Mouse (Mus musculus): Measurements from ENCODE around the gene Accs. TPM values are rescaled to one million over a fixed set of nuclear protein-coding genes. Genes with fewer than 3 reads are reported as not detected.
A peak's percentile ranks its signal among the peaks of the same experiment; 100 is the strongest.

Gene Accs
- total RNA-seq, 2 experiments from 2014 or later: 11.0 to 16.5 TPM

DNA sequence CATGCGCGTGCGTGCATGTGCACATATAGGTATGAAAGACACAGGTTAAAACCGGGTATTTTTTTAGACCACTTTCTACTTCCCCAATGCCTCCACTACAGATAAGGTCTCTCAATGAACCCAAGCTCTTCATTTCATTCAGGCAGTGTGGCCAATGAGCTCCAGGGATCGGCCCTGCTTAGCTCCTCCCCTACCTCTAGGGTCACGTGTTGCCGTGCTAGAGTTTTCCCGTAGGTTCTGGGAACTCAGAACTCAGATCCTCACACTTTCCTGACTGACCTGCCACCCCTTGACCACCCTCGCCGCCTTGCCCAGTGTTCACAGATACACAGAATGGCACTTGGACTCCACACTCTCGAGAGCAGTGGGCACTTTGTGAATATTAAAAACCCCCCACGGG, 9.1 kb upstream of the Accs start:
- no peak for ATAC-seq (replicated peaks; ENCODE audit: poor library complexity)

DNA sequence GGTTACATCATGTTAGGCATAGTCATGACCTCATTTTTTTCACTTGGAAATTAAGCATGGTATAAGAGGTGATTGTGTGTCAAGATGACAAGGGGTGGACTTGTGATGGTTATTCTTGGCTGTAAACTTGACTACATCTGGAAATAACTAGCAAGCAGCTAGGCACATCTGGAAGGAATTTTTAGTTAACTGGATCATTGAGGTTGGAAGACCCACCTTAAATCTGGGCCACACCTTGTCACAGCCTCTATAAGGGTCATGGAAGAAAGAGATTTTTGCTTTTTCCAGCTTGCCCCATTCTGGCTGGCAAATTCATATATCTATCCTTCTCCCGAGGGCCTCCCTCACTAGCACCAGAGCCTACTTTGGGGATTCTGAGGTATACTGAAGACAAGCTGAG, 1.6 kb upstream of the Accs start:
- no peak for ATAC-seq (replicated peaks; ENCODE audit: poor library complexity)

DNA sequence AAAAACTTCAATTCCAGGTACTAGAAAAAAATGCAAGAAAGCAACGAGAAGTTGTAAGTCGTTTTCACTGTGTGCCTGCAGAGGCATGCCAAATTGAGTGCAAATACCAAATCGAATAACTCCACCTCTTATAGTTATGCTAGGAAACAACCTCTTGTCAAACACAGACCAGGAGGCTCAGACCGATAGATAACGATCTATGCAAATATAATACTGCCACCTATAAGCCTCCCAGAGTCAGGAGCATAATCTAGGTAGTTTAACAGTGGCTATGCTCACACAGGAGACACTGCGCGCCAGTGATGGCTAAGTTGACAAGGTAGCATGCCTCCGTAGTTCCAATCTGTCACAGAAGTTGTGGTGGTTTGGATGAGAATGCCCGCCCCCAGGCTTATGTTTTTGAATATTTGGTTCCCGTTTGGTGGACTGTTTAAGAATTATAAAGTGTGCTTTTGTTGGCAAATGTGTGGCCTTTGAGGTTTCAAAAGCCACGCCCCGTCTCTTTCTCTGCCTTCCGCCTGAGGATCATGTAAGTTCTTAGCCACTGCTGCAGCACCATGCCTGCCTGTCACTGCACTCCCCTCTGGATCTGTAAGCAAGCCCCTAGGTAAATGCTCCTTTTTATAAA, 688 bp upstream of the Accs start:
- peak; percentile 47 for ATAC-seq (replicated peaks; ENCODE audit: poor library complexity)

DNA sequence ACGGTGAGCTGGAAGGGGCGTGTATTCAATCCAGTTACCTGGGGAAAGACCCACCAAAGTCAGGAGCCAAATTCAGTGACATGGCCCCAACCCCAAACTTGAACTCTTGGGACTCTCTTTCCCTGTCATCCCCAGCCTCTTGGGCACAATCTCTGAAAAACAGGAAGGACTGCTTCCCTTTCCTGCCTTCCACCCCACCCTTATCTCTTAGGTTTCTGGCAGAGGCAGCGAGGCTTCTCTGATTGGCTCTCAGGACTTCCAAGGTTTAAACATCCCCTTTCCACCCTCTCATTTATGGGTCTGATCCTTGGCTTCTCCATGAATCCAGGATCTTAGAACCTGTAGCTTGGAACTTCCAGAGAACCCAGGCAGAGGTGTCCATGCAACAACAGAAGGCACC, 8.4 kb downstream of the Accs start:
- ATAC-seq (replicated peaks; ENCODE audit: poor library complexity): no peak

DNA sequence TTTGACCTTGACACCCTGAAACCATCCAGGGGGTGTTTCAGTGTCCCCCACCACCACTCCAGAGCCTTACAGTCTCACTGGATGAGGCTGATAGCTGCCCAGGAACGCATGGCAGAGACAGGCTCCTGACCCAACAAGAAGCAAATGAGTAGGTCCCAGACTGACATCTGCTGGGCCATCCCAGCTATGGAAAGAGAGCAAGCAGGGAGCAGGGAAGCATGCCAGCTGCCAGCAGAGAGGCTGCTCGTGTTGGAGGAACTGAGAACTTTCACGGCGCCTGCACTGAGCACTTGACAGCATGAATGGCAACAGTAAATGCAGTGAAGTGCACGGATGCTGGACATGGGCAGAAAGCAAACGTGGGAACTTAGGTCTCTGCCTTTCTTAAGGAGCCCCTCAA, 9.6 kb downstream of the Accs start:
- no peak for ATAC-seq (replicated peaks; ENCODE audit: poor library complexity)

DNA sequence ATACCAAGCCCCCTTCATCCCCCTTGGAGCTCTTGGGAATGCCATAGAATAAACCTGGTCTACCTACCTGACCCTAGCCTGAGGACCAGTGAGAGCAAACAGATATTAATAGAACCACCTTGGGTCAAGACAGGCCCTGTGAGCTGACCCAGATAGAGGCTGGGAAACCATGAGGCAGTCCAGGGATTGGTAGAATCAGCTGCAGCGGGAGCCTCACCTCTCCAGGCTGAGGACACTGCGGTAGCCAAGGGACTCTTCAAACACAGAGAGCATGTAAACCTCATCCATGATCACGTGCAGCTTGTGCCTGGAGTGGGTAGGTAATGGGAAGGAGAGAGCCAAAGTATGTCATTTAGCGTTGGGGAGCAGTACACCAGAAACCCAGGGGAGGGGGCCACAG, 10.8 kb downstream of the Accs start:
- no peak for ATAC-seq (replicated peaks; ENCODE audit: poor library complexity)

DNA sequence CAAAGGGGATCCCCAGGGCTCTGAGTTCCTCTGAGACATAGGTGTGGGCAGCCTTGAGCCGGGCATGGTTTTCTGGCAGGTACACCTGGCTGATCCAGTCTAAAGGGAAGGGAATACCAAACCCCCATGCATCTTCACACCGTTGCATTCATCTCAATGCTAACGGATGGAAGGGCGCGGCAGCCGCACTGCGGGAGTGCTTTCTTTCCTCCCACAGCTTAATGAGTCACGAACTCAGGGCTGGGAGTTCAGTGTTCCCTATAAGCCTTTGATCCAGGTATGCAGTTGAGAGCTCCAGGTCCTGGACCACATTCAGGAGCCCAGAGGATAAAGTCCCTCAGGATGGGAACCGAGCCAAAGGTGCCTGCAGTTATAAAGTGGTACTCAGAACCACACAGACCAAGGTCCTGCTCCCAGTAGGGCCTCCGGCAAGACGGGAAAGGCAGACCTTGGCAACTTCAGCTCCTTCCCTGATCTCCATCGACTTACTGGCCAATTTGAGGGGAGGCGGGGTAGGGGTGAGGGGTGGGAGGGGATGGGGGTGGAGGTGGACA, 13.4 kb downstream of the Accs start:
- no peak for ATAC-seq (replicated peaks; ENCODE audit: poor library complexity)

DNA sequence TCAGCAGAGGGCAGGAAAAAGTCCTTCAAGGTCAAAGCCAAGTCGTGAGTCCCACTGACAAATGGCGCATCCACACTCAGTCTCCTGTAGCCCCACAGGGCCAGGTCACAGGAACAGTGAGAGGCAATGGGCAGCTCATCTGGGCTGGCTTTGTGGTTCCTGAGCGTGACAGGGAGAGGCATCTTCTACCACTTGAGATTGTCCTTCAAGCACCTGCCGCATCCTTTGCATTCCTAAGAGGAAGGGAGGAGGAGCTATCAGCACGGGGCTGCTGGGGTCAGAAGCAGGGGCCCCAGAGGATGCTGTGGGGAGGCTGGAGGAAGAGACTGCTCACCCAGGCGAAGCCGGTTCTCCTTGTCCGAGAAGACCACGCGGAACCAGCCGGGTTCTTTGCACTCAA, 14.1 kb downstream of the Accs start:
- no peak for ATAC-seq (replicated peaks; ENCODE audit: poor library complexity)

DNA sequence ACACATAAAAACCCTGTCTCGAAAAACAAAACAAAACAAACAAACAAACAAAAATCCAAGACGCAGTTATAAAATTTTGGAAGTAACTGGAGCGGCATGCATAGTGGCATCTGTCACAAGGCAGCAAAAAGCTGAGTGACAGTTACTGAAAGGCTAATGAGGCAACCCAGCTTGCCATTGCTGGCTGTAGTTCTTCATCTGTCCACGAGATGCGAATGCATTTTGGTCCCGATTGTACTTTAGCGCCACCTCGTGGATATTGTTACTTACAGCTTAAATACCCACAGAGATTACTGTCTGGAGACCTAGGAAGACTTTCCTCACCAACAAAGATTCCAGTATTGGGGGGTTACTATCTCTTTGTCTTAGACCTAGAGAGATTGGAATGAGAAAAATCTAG, 26.2 kb downstream of the Accs start:
- ATAC-seq (replicated peaks; ENCODE audit: poor library complexity): peak; percentile 95

DNA sequence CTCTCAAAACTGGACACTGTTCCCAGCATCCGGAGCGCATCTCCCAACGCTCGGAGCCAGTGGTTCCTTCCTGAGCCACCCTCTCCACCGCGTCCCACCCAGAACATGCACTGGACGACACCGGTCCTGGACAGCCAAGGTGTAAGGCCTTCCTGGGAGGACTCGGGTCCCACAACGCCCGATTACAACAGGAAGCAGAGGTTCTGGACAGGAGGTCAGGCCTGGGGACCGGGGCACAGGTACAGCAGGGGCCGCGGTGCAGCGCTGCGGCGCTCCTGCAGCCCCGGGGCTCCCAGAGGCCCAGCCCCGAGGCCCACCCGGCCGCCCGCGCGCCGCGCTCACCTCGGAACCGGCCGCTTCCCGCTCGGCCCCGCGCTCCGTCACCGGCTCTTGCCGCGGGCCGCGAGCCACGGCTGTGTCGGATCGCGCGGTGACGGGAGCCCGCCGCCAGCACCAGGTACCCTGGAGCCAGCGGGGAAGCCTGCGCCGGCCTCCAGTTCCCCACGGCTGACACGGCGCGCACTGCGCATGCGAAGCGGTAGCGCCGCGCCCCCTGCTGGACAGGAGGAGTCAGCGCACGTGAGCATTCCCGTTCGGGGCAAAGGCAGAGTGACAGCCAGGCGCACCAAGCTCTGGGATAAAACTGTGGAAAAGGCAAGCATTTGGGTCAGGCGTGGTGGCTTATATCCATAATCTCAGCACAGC, 27.5 kb downstream of the Accs start, which contains the start of gene Ext2:
TSS of gene Ext2 (minus strand) at position 524 of the 705 bp plus-strand sequence.
- peak; percentile 90 for ATAC-seq (replicated peaks; ENCODE audit: poor library complexity)

DNA sequence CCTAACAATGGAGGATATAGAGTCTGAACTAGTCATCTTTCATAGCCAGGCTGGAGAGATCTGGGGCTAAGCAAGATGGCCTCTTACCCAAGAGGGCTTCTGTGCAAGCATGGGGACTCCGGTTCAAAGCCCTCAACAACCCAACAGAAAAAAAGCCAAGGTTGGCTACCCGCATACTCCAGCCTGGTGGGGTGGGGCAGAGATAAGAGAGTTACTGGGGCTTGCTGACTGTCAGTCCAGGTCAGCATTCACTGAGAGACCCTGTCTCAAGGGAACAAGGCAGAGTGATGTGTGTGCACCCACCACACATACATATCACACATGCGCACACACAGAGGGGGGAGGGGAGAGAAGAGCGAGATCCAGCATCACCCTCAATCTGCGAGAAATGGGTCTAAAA, 32.0 kb downstream of the Accs start:
- ATAC-seq (replicated peaks; ENCODE audit: poor library complexity): peak; percentile 43; the same call in 1 of the 2 replicates

DNA sequence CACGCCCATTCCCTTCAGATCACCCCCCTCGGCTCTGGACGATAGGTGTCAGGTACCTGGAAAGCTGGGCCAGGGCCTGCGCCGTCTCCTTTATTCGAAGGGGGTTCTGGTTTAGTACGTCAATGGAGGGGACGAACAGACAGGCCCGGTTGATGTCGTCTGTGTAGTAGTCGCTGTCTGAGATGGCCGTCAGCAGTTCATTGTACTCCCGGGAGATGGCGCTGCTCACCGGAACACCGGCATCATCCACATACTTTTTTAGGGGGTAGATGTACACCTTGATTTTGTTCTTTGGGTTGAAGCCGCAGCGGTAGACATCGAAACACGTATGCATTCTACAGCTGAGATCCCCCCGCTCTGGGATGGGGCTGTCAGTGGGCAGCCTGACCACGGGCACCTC, 36.4 kb downstream of the Accs start:
- no peak for ATAC-seq (replicated peaks; ENCODE audit: poor library complexity)

DNA sequence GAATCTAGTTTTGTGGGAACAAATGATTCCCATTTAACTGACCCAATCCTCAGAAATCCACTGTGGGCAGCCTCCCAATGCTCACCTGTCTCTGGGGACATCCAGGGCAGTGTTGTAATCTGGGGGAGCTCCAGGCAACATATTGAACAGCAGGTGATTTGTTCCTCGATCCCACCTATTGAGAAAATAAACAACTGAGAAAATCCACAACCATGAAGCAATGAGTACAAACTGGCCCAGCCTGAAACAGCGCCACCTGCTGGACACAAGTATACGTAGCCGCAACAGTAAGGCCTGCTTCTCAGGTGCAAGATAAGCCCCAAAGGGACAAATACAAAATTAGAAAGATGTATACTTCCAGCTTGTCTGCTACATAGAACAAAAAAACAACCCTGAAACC, 37.9 kb downstream of the Accs start:
- ATAC-seq (replicated peaks; ENCODE audit: poor library complexity): peak; percentile 85

DNA sequence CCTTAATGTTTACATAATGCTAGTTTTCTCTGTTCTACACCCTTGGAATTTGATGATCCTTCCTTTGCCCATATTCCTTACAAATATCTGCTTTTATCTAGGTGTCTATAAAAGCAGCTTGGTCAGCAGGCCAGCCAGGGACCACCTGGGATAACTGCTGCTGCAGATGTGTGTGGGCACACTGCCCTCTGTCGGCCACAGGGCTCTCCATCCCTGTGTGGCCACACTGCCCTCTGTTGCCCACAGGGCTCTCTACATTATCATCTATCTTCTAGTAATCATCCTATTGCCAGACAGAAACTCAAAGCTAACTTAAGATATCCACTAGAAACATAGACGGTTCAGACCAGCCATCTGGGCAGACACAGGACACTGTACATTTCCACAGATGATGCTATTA, 39.8 kb downstream of the Accs start:
- ATAC-seq (replicated peaks; ENCODE audit: poor library complexity): peak; percentile 92

DNA sequence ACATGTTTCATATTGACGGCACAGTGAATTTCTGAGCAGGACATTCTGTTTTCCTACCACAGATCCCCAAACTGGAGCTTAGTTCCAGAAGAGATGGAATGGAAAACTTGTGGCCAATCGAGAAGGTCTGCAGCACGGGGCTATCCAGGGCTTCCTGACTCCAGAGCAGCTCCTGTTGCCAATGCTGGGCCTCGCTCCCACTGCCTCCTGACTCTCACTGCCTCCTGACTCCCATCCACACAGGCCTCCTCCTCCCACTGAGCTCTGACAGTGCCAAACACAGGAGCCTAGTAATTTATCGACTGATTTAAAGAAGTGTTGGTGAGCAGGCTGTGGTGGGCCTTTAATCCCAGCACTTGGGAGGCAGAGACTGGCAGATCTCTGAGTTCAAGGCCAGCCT, 41.7 kb downstream of the Accs start:
- ATAC-seq (replicated peaks; ENCODE audit: poor library complexity): no peak

DNA sequence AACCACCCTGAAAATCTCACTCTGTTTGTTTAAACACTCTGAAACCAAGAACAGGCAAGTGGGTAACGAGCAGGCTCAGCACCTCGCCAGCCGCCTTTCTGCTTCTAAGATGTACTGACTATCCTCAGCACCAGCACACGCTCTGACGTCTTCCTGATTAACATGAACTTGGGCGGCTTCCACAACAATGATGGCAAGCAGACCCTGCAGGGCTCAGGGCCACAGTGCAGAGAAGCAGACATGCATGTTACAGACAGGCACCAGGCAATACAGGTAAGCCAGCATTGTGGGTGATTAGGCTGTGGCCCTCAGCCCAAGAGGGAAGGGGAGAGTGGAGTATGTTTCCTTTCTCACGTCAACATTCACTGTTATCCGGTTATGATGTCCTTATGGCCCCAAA, 42.3 kb downstream of the Accs start:
- no peak for ATAC-seq (replicated peaks; ENCODE audit: poor library complexity)

DNA sequence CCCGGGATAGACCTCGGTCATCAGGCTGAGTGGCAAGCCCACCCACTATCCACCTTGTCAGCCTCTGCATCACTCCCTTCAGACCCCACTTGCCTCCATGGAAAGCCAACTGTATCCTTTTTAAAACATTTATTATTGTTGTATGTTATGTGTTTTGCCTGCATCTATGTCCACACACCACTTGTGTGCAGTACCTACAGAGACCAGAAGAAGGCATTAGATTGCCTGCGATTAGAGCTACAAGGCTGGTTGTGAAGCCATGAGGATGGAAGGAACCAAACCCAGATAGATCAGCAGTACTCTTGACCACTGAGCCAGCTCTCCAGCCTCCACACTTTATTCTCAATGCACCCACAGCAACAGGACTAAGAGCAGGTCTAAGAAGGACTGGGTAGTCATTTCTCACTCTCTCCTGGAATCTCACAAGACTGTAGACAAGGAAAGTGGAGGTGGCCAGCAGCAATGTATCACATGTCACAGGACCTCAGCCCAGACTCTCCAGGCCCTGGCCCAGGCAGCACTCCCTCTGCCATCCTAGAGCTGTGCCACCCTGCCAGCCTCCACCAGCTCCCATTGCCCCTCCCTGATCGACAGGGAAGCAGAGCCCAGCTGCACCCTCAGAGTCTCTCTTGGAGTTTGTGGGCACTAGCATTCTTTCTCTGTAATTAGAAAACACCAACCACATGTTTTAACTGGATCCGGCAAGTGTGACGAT, 43.1 kb downstream of the Accs start:
- no peak for ATAC-seq (replicated peaks; ENCODE audit: poor library complexity)

DNA sequence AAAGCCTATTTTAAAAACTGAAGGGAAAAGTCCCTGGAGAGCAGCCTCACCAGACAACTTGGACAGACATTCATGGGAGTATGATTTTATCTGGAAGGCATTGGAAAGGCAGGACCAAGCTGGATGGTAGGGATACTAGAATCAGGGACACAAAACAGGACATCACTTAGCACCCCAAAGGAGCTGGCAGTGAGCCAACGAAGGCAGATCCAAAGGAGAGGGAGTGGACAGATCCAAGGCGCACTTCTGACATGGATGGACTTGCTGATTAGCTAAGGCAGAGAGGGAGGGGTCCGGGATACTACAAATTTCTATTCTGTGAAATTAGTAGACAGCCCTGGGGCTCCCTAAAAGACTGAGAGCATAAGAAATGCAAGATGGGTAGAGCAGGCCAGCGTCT, 44.2 kb downstream of the Accs start:
- ATAC-seq (replicated peaks; ENCODE audit: poor library complexity): no peak

DNA sequence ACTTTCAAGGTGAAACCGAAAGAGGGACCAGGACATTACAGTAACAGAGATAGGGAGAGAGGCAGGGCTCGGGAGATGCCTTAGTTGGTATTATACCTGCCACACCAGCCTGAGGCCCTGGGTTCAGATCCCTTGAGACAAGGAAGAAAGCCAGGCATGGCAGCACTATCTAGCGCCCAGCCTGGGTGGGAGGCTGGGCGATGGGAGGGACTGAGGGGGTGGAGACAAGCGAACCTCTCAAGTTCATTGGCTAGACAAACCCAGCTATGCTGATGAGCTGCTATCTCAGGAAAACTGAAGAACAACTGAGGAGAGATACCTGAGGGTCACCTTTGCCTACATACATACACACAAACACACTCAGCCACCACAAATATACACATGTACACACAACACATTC, 44.7 kb downstream of the Accs start:
- peak; percentile 59 for ATAC-seq (replicated peaks; ENCODE audit: poor library complexity)

DNA sequence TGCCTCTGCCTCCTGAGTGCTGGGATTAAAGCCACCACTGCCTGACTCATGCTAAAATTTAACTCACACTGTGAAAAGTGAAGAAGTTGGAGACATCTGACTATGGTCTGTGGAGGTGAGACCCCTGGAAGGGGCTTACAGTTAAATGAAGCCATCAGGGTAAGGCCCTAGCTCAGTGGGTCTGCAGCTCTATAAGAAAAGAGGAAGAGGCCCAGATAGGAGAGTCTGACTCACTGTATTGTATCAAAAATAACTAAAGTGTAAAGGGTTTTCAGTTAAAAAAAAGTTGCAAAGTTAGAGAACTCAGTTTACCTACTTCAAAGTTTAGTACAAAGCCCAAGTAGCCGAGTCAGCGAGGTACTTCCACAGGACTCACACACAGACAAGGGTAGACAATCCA, 46.8 kb downstream of the Accs start:
- ATAC-seq (replicated peaks; ENCODE audit: poor library complexity): no peak

DNA sequence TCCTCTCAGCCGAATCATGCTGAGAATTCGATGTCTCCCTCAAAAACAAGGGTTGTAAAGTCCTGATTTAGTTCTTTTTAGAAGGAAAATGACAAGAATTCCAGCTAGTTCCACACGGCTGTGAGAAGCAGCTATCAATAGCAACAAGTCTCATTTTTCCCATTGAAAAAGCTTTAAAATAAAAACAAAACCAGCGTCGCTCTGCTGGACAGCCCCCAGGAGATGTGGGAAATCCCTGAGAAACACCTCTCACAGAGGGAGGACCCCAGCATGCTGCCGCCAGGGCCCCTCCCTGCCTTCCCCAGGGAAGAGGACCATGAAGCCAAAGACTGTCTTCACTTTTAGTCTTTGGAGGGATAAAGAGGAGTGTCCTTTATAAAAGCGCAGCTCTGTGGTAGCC, 48.6 kb downstream of the Accs start:
- ATAC-seq (replicated peaks; ENCODE audit: poor library complexity): no peak
